Mouse (Mus musculus): ENCODE results near the gene Dmbt1. TPM values are rescaled to one million over a fixed set of nuclear protein-coding genes. Genes with fewer than 3 reads are reported as not detected.

Dmbt1 gene
- polyA plus RNA-seq, 1 experiment = 0.24 TPM

Other genes with a start within 250 kb of the Dmbt1 start
- 77.5 and 85.0 TPM in 2 replicates for gene Plekha1, start 166.3 kb upstream of the Dmbt1 start, polyA plus RNA-seq (2012; rRNA removed)
- gene Htra1, start 95.9 kb upstream of the Dmbt1 start, polyA plus RNA-seq (2012; rRNA removed) = 112 and 124 TPM in 2 replicates
- 0.05 and 0.06 TPM in 2 replicates for gene 4933402N03Rik, start 114.3 kb downstream of the Dmbt1 start, polyA plus RNA-seq (2012; rRNA removed)
- 1.7 and 2.4 TPM in 2 replicates for gene 5430419D17Rik, start 142.3 kb downstream of the Dmbt1 start, polyA plus RNA-seq (2012; rRNA removed)

Data from gonadal fat pad, adult 2 months (tissue).